Mouse (Mus musculus) embryonic facial prominence, embryonic 14.5 days (tissue): ENCODE results near the gene Olfr1282. TPM values are rescaled to one million over a fixed set of nuclear protein-coding genes. Genes with fewer than 3 reads are reported as not detected.
"Not testable (repeated sequence)": the region's sequence is repeated elsewhere in the genome, so short reads cannot be mapped to it uniquely, and the experiment has no call there.

Experiments
- ATAC-seq: fragments of 200-750 bp; cut with Nextera tagmentation; 2 replicates; pipeline ENCODE4 v1.8.0; 2017; ENCODE audit warnings: low read depth, moderate number of reproducible peaks, moderate TSS enrichment
- DNase-seq: peaks from one replicate; pipeline ENCODE4 v3.0.0-alpha.2; 2015; ENCODE audit warnings: low spot score
- H3K27ac ChIP-seq: fragments of 300-500 bp; sonication (generic); replicated peaks from 2 replicates; pipeline ENCODE4 v1.5.1; 2014; ENCODE audit warnings: low read depth, mild to moderate bottlenecking, low read length, moderate library complexity
- H3K27me3 ChIP-seq: fragments of 300-500 bp; sonication (generic); replicated peaks from 2 replicates; pipeline ENCODE4 v1.6.1; 2014; ENCODE audit warnings: low read length; ENCODE audit not compliant: control insufficient read depth, insufficient read depth
- H3K36me3 ChIP-seq: fragments of 300-500 bp; sonication (generic); 2 replicates; pipeline ENCODE4 v1.6.1; 2014; ENCODE audit warnings: low read length, mixed read lengths; ENCODE audit not compliant: control insufficient read depth, insufficient read depth
- H3K4me1 ChIP-seq: fragments of 300-500 bp; sonication (generic); 2 replicates; pipeline ENCODE4 v1.6.1; 2014; ENCODE audit warnings: antibody characterized with exemption, low read length; ENCODE audit not compliant: control insufficient read depth, insufficient read depth
- H3K4me2 ChIP-seq: fragments of 300-500 bp; sonication (generic); 2 replicates; pipeline ENCODE4 v1.6.1; 2014; ENCODE audit warnings: low read depth, mild to moderate bottlenecking, low read length, moderate library complexity, mixed read lengths
- H3K4me3 ChIP-seq: fragments of 300-500 bp; sonication (generic); 2 replicates; pipeline ENCODE4 v1.5.1; 2014; ENCODE audit warnings: low read depth, mild to moderate bottlenecking, low read length
- H3K9ac ChIP-seq: fragments of 300-500 bp; sonication (generic); 2 replicates; pipeline ENCODE4 v1.6.1; 2014; ENCODE audit warnings: low read depth, mild to moderate bottlenecking, low read length, moderate library complexity, mixed read lengths
- H3K9me3 ChIP-seq: fragments of 300-500 bp; sonication (generic); 2 replicates; pipeline ENCODE4 v1.6.1; 2016; ENCODE audit warnings: low read length; ENCODE audit not compliant: control insufficient read depth
- WGBS: fragments of 180-500 bp; shearing (Covaris S2); extraction: QIAGEN DNeasy Blood & Tissue Kit; methylation state at CpG from one replicate; pipeline ENCODE4 v1.1.7; 2014; 5-methylcytosine and 5-hydroxymethylcytosine counted together
- polyA plus RNA-seq: library from polyadenylated mRNA; unstranded; fragments of >200 nt; fragmentation: Nextera tagmentation; extraction: Ambion mirVana; gene quantifications from 2 replicates; pipeline ENCODE4 v1.2.1, GENCODE M21; 2014

Gene Olfr1282
- polyA plus RNA-seq = not detected in 2 replicates

- Histone ChIP-seq H3K4me1 (no peaks in the 10 kb centered on the region), H3K9ac (no peak within 1 kb of the TSS), H3K9me3 (no peaks in the 10 kb centered on the region), H3K36me3 (no peaks in the 10 kb centered on the region), H3K27me3 (no peaks in the 10 kb centered on the region), H3K4me2 (no peak within 1 kb of the TSS), H3K27ac (no peak within 1 kb of the TSS), H3K4me3 (no peak within 1 kb of the TSS)
- DNase-seq (no peak), ATAC-seq (no peak)
- WGBS = 63% methylated on average over 2 of the region's 2 CpGs
Measured at GRCm38 (mm10) chr2:111335976-111336375, at the start of gene Olfr1282. Gene Olfr1282 (minus strand): TSS chr2:111336076.

- 71% methylated on average over 1 of the region's 1 CpGs for WGBS
Measured at GRCm38 (mm10) chr2:111375222-111375621, 39.3 kb upstream of the Olfr1282 start, which contains the start of gene Olfr1284. Gene Olfr1284 (plus strand): TSS chr2:111375522.

GRCm38 (mm10) chr2:111366490-111366889, 30.6 kb upstream of the Olfr1282 start, which contains the start of gene Olfr1283:
Gene Olfr1283 (plus strand): TSS chr2:111366790.
- Histone ChIP-seq H3K9ac (no peak within 1 kb of the TSS), H3K27ac (no peak within 1 kb of the TSS), H3K4me3 (no peak within 1 kb of the TSS), H3K36me3 (no peaks in the 10 kb centered on the region), H3K4me1 (no peaks in the 10 kb centered on the region), H3K4me2 (no peak within 1 kb of the TSS), H3K27me3 (no peaks in the 10 kb centered on the region), H3K9me3 (no peaks in the 10 kb centered on the region)
- DNase-seq = no peak
- no peak for ATAC-seq
- 74% methylated on average over 2 of the region's 2 CpGs for WGBS

More at GRCm38 (mm10) chr2:111375222-111375621, 39.3 kb upstream of the Olfr1282 start, which contains the start of gene Olfr1284:
- Histone ChIP-seq H3K27me3 (no peaks in the 10 kb centered on the region), H3K9me3 (no peaks in the 10 kb centered on the region), H3K4me2 (no peak within 1 kb of the TSS), H3K4me3 (no peak within 1 kb of the TSS), H3K27ac (no peak within 1 kb of the TSS), H3K9ac (no peak within 1 kb of the TSS), H3K36me3 (no peaks in the 10 kb centered on the region), H3K4me1 (no peaks in the 10 kb centered on the region)
- ATAC-seq (no peak), DNase-seq (no peak)

GRCm38 (mm10) chr2:111333721-111334120, 2.2 kb downstream of the Olfr1282 start:
- H3K27me3 ChIP-seq, H3K36me3 ChIP-seq, H3K4me1 ChIP-seq, H3K9ac ChIP-seq, H3K27ac ChIP-seq, ATAC-seq, H3K4me2 ChIP-seq, DNase-seq, H3K4me3 ChIP-seq, H3K9me3 ChIP-seq: not testable (repeated sequence)
- WGBS = 88% methylated on average over 5 of the region's 5 CpGs

- Histone ChIP-seq H3K27ac (no peak within 1 kb of the TSS), H3K9ac (no peak within 1 kb of the TSS), H3K9me3 (no peaks in the 10 kb centered on the region), H3K4me2 (no peak within 1 kb of the TSS), H3K27me3 (no peaks in the 10 kb centered on the region), H3K4me1 (no peaks in the 10 kb centered on the region), H3K36me3 (no peaks in the 10 kb centered on the region), H3K4me3 (no peak within 1 kb of the TSS)
- ATAC-seq (no peak), DNase-seq (no peak)
- 69% methylated on average over 2 of the region's 2 CpGs for WGBS
Measured at GRCm38 (mm10) chr2:111326220-111326619, 9.7 kb downstream of the Olfr1282 start, which contains the start of gene Olfr1281. Gene Olfr1281 (plus strand): TSS chr2:111326520.

- Histone ChIP-seq H3K9me3 (no peaks in the 10 kb centered on the region), H3K4me3 (no peak within 1 kb of the TSS), H3K4me1 (no peaks in the 10 kb centered on the region), H3K27me3 (no peaks in the 10 kb centered on the region), H3K36me3 (no peaks in the 10 kb centered on the region), H3K27ac (no peak within 1 kb of the TSS), H3K9ac (no peak within 1 kb of the TSS), H3K4me2 (no peak within 1 kb of the TSS)
- no peak for ATAC-seq
- no peak for DNase-seq
Measured at GRCm38 (mm10) chr2:111313717-111314116, 22.2 kb downstream of the Olfr1282 start, which contains the start of gene Olfr1280. Gene Olfr1280 (plus strand): TSS chr2:111314017.

GRCm38 (mm10) chr2:111300374-111300773, 35.5 kb downstream of the Olfr1282 start, which contains the start of gene Olfr1279:
Gene Olfr1279 (plus strand): TSS chr2:111300635.
- ATAC-seq (no peak), DNase-seq (no peak)
- no peak within 1 kb of the TSS for H3K9ac ChIP-seq
- H3K4me3 ChIP-seq = no peak within 1 kb of the TSS
- no peaks in the 10 kb centered on the region for H3K36me3 ChIP-seq
- no peaks in the 10 kb centered on the region for H3K9me3 ChIP-seq
- no peak within 1 kb of the TSS for H3K4me2 ChIP-seq
- H3K27ac ChIP-seq = no peak within 1 kb of the TSS
- H3K27me3 ChIP-seq = no peaks in the 10 kb centered on the region
- H3K4me1 ChIP-seq = no peaks in the 10 kb centered on the region

- no peak overlapping the region for H3K4me2 ChIP-seq
- ATAC-seq = no peak
- no peak overlapping the region for H3K4me3 ChIP-seq
- H3K27ac ChIP-seq = no peak overlapping the region
- H3K27me3 ChIP-seq = no peaks in the 10 kb centered on the region
- no peaks in the 10 kb centered on the region for H3K9me3 ChIP-seq
- DNase-seq = no peak
- H3K36me3 ChIP-seq = no peaks in the 10 kb centered on the region
- H3K9ac ChIP-seq = no peak overlapping the region
- H3K4me1 ChIP-seq = no peaks in the 10 kb centered on the region
Measured at GRCm38 (mm10) chr2:111298541-111298940, 37.3 kb downstream of the Olfr1282 start.

- Histone ChIP-seq H3K36me3 (no peaks in the 10 kb centered on the region), H3K4me1 (no peaks in the 10 kb centered on the region), H3K4me2 (no peak within 1 kb of the TSS), H3K4me3 (no peak within 1 kb of the TSS), H3K9ac (no peak within 1 kb of the TSS), H3K27me3 (no peaks in the 10 kb centered on the region), H3K27ac (no peak within 1 kb of the TSS), H3K9me3 (no peaks in the 10 kb centered on the region)
- DNase-seq (no peak), ATAC-seq (no peak)
Measured at GRCm38 (mm10) chr2:111289836-111290235, 46.0 kb downstream of the Olfr1282 start, which contains the start of gene Olfr1278. Gene Olfr1278 (plus strand): TSS chr2:111290136.
